ENCODE assay signal across 7 mouse cellular contexts in the genomic region with DNA sequence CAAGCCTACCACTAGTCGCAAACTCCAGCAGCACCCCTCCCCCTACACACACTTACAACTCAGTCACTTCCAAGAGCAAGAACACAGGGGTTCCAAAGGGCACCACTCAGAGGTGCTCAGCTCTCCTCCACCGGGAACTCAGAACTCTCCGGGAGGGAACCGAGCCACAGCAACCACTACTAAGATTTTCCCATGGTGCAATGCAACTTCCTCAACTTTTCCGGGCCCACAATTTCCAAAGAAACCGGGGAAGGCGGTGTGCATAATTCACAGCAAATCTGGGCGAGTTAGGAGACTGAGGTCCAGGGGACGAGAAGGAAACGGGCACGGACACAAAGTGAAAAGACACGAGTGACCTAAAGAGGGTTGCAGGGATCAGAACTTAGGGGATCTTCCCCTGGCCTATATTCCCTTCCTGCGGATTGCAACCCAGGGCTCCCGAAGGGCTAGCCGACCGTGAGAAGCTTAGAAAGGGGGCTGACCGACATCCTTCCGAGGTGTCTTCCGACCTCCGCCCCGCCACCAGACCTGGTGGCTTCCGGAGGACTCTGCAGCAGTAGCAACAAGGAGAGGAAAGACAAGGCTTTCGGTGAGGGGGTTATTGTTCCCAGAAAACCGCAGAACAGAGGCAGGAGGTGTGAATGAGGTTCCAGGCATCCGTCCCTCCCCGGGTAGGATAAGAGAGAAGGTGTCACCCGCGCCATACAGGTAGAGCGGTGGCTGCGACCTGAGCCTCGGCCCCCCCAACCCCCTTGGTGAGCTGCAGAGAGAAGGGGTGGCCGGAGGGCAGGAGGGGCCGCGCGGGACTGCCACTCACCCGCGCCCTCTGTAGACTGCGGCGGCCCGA. TPM values are rescaled to one million over a fixed set of nuclear protein-coding genes. Genes with fewer than 3 reads are reported as not detected.
DNase-seq lines count a peak whose midpoint lies in the region; ATAC-seq and TF ChIP-seq lines count a peak whose summit lies in the region.

No protein-coding gene starts in this region.

- peak overlapping the region; percentile 84 for H3K4me3 ChIP-seq in E14TG2a.4 (replicated peaks; ENCODE audit: low read length)
- peak overlapping the region; percentile 78 for H3K4me3 ChIP-seq in cortical plate, adult 2 months (ENCODE audit: insufficient read depth, low read length)
- peak overlapping the region; percentile 61 to 89 for H3K4me3 ChIP-seq in heart, embryonic 14.5 days (ENCODE audit: control insufficient read depth in 1 of 2, insufficient read depth in 1 of 2, low read depth in 1 of 2, low read length in 2 of 2)
- peak overlapping the region; percentile 82 for H3K4me3 ChIP-seq in stomach, postnatal 0 days (ENCODE audit: low read depth, low read length)

- peaks cover 22% of the 10 kb centered on the region for H3K36me3 ChIP-seq in E14TG2a.4 (ENCODE audit: insufficient read depth, low read length)
- H3K36me3 ChIP-seq in heart, embryonic 14.5 days (ENCODE audit: control insufficient read depth, insufficient read depth, low read length) = peaks cover 13% of the 10 kb centered on the region; the same call in 1 of the 2 replicates
- H3K36me3 ChIP-seq in stomach, postnatal 0 days (ENCODE audit: control insufficient read depth, insufficient read depth, low read length) = no peaks in the 10 kb centered on the region

- peak; percentile 43 for DNase-seq in 3T3-L1 (ENCODE audit: low read depth, low spot score)
- DNase-seq in kidney, postnatal 10 days = peak; percentile 71
- peak; percentile 71 for DNase-seq in lung, postnatal 25 days (ENCODE audit: low spot score)
- DNase-seq in stomach, postnatal 0 days (ENCODE audit: low spot score) = peak; percentile 63

- H3K4me2 ChIP-seq in heart, embryonic 14.5 days (ENCODE audit: low read length) = peak overlapping the region; percentile 98
- peak overlapping the region; percentile 98 for H3K4me2 ChIP-seq in stomach, postnatal 0 days (replicated peaks; ENCODE audit: low read depth)

- H3K4me1 ChIP-seq in E14TG2a.4 (replicated peaks; ENCODE audit: low read depth, low read length) = peaks cover 65% of the 10 kb centered on the region
- H3K4me1 ChIP-seq in cortical plate, adult 2 months (ENCODE audit: control insufficient read depth, insufficient read depth, low read length) = no peaks in the 10 kb centered on the region
- peaks cover 5 to 7% of the 10 kb centered on the region in 2 experiments for H3K4me1 ChIP-seq in heart, embryonic 14.5 days (ENCODE audit: control insufficient read depth in 2 of 2, insufficient read depth in 2 of 2, low read length in 2 of 2)
- H3K4me1 ChIP-seq in stomach, postnatal 0 days (replicated peaks; ENCODE audit: control insufficient read depth, insufficient read depth) = peaks cover 3% of the 10 kb centered on the region; the same call in 1 of the 2 replicates

- no peak for TF ChIP-seq CTCF in E14TG2a.4 (conservative IDR thresholded peaks at IDR 0.05; ENCODE audit: low read length)
- TF ChIP-seq CTCF in cortical plate, adult 2 months (IDR thresholded peaks at IDR 0.05; ENCODE audit: extremely low read depth, insufficient read depth, low read length) = no peak
- TF ChIP-seq CTCF in stomach, postnatal 0 days (IDR thresholded peaks at IDR 0.05; ENCODE audit: low read depth) = no peak

- under 1% methylated on average over 40 of the region's 40 CpGs for WGBS in heart, embryonic 14.5 days
- under 1% methylated on average over 40 of the region's 40 CpGs for WGBS in stomach, postnatal 0 days

- no peak for TF ChIP-seq POLR2A in cortical plate, adult 2 months (IDR thresholded peaks at IDR 0.05; ENCODE audit: extremely low read depth, insufficient read depth, low read length)

- no peak for TF ChIP-seq EP300 in stomach, postnatal 0 days (optimal IDR thresholded peaks at IDR 0.05)

- peak; percentile 37; the same call in 1 of the 2 replicates for ATAC-seq in heart, embryonic 14.5 days (ENCODE audit: insufficient number of reproducible peaks, insufficient read depth, low FRiP score, low read depth)
- peak; percentile 76; the same call in 1 of the 2 replicates for ATAC-seq in stomach, postnatal 0 days (ENCODE audit: low FRiP score, low TSS enrichment)

- peak overlapping the region; percentile 93 for H3K9ac ChIP-seq in heart, embryonic 14.5 days (ENCODE audit: low read length)
- peak overlapping the region; percentile 90 for H3K9ac ChIP-seq in stomach, postnatal 0 days (ENCODE audit: low read length)

- no peaks in the 10 kb centered on the region for H3K9me3 ChIP-seq in E14TG2a.4 (ENCODE audit: low read length)
- no peaks in the 10 kb centered on the region for H3K9me3 ChIP-seq in heart, embryonic 14.5 days (ENCODE audit: control insufficient read depth, low read length)
- H3K9me3 ChIP-seq in stomach, postnatal 0 days (ENCODE audit: control insufficient read depth, low read length) = no peaks in the 10 kb centered on the region

- H3K27ac ChIP-seq in cortical plate, adult 2 months (ENCODE audit: insufficient read depth, low read length) = peak overlapping the region; percentile 53
- peak overlapping the region; percentile 71 to 93; a peak in 3 of 4 replicates for H3K27ac ChIP-seq in heart, embryonic 14.5 days (replicated peaks in 1 of 2; ENCODE audit: control insufficient read depth in 1 of 2, insufficient read depth in 1 of 2, low read depth in 2 of 2, low read length in 2 of 2)
- H3K27ac ChIP-seq in stomach, postnatal 0 days (replicated peaks) = peak overlapping the region; percentile 94

- H3K27me3 ChIP-seq in E14TG2a.4 (ENCODE audit: insufficient read depth, low read length) = peaks cover 41% of the 10 kb centered on the region
- no peaks in the 10 kb centered on the region for H3K27me3 ChIP-seq in heart, embryonic 14.5 days (ENCODE audit: control insufficient read depth, insufficient read depth, low read length)
- H3K27me3 ChIP-seq in stomach, postnatal 0 days (ENCODE audit: control insufficient read depth, insufficient read depth, low read length) = no peaks in the 10 kb centered on the region

RNA-seq across cellular contexts. Expression of a gene that starts 1.2 kb away (rescaled TPM):
- 24.6 and 26.5 TPM in 2 replicates for polyA plus RNA-seq in cortical plate, adult 2 months (2012; rRNA removed)
- polyA plus RNA-seq in heart, embryonic 14.5 days (2014; fragmentation: Nextera tagmentation; extraction: Ambion mirVana) = 9.8 and 12.8 TPM in 2 replicates
- 3.8 and 5.0 TPM in 2 replicates for polyA plus RNA-seq in stomach, postnatal 0 days (2015; fragmentation: Nextera tagmentation; extraction: Ambion mirVana)

RNA-seq across cellular contexts. Expression of a gene that starts 48.5 kb away (rescaled TPM):
- 0.10 and 0.11 TPM in 2 replicates for polyA plus RNA-seq in cortical plate, adult 2 months (2012; rRNA removed)
- not detected in 2 replicates for polyA plus RNA-seq in heart, embryonic 14.5 days (2014; fragmentation: Nextera tagmentation; extraction: Ambion mirVana)
- not detected in 2 replicates for polyA plus RNA-seq in stomach, postnatal 0 days (2015; fragmentation: Nextera tagmentation; extraction: Ambion mirVana)

Comparison
In these comparisons a context has a peak if more than half of its experiments do, and no peak if none do; other contexts are left out.
1. Peak in every context shown above with its lines: DNase-seq, ATAC-seq, H3K4me3 ChIP-seq and H3K27ac ChIP-seq.